Mouse (Mus musculus) ES-Bruce4 (cell line): ENCODE results near the gene Jak3. TPM values are rescaled to one million over a fixed set of nuclear protein-coding genes. Genes with fewer than 3 reads are reported as not detected.
"Not testable (repeated sequence)": the region's sequence is repeated elsewhere in the genome, so short reads cannot be mapped to it uniquely, and the experiment has no call there.

Experiments used
- H3K27ac ChIP-seq: 2 replicates; pipeline ENCODE4 v1.5.1; 2012; ENCODE audit warnings: low read length, inconsistent platforms; ENCODE audit not compliant: insufficient read depth
- H3K27me3 ChIP-seq: 2 replicates; pipeline ENCODE4 v1.6.1; 2012; ENCODE audit warnings: mild to moderate bottlenecking, low read length, inconsistent platforms; ENCODE audit not compliant: control insufficient read depth, poor library complexity, insufficient read depth, severe bottlenecking
- H3K36me3 ChIP-seq: 2 replicates; pipeline ENCODE4 v1.6.1; 2012; ENCODE audit warnings: inconsistent platforms, mild to moderate bottlenecking, low read length, moderate library complexity; ENCODE audit not compliant: control insufficient read depth, poor library complexity, insufficient read depth, severe bottlenecking
- H3K4me1 ChIP-seq: one replicate; pipeline ENCODE4 v1.8.1; 2011; ENCODE audit warnings: low read length; ENCODE audit not compliant: control insufficient read depth, insufficient read depth
- H3K4me3 ChIP-seq: 2 replicates; pipeline ENCODE4 v1.5.1; 2011; ENCODE audit warnings: low read depth, mild to moderate bottlenecking, low read length
- H3K9ac ChIP-seq: 2 replicates; pipeline ENCODE4 v1.6.1; 2012; ENCODE audit warnings: low read depth, mild to moderate bottlenecking, inconsistent platforms; ENCODE audit not compliant: poor library complexity, severe bottlenecking
- H3K9me3 ChIP-seq: replicated peaks from 2 replicates; pipeline ENCODE4 v1.6.1; 2012; ENCODE audit warnings: mild to moderate bottlenecking, low read length, inconsistent platforms; ENCODE audit not compliant: control insufficient read depth, poor library complexity, insufficient read depth, severe bottlenecking
- CTCF ChIP-seq: IDR thresholded peaks from one replicate; pipeline ENCODE4 v1.8.1; 2011; ENCODE audit warnings: low read depth, low read length
- EP300 ChIP-seq: IDR thresholded peaks from 2 replicates; pipeline ENCODE4 v1.6.1; 2011; ENCODE audit warnings: low read depth, low read length; ENCODE audit not compliant: insufficient read depth
- POLR2A ChIP-seq: IDR thresholded peaks from one replicate; pipeline ENCODE4 v1.8.1; 2011; ENCODE audit warnings: low read length; ENCODE audit not compliant: insufficient read depth
- polyA plus RNA-seq: library from polyadenylated mRNA; stranded (reverse); fragments of >200 nt; gene quantifications from 2 replicates; pipeline ENCODE4 v1.2.4, GENCODE M21; 2011; ENCODE audit warnings: low read depth; ENCODE audit not compliant: missing spikeins, insufficient read depth, insufficient read length

Gene Jak3
- polyA plus RNA-seq, 1 experiment = 9.7 TPM

GRCm38 (mm10) chr8:71728240-71728785, 52.2 kb downstream of the Jak3 start:
- H3K4me1 ChIP-seq = peaks cover 3% of the 10 kb centered on the region
- no peaks in the 10 kb centered on the region for H3K27me3 ChIP-seq
- H3K9me3 ChIP-seq = no peaks in the 10 kb centered on the region
- TF ChIP-seq POLR2A (no peak), CTCF (no peak), EP300 (no peak)
- H3K4me3 ChIP-seq = peak overlapping the region; percentile 29
- no peaks in the 10 kb centered on the region for H3K36me3 ChIP-seq
- no peak overlapping the region for H3K27ac ChIP-seq
- no peak overlapping the region for H3K9ac ChIP-seq

DNA sequence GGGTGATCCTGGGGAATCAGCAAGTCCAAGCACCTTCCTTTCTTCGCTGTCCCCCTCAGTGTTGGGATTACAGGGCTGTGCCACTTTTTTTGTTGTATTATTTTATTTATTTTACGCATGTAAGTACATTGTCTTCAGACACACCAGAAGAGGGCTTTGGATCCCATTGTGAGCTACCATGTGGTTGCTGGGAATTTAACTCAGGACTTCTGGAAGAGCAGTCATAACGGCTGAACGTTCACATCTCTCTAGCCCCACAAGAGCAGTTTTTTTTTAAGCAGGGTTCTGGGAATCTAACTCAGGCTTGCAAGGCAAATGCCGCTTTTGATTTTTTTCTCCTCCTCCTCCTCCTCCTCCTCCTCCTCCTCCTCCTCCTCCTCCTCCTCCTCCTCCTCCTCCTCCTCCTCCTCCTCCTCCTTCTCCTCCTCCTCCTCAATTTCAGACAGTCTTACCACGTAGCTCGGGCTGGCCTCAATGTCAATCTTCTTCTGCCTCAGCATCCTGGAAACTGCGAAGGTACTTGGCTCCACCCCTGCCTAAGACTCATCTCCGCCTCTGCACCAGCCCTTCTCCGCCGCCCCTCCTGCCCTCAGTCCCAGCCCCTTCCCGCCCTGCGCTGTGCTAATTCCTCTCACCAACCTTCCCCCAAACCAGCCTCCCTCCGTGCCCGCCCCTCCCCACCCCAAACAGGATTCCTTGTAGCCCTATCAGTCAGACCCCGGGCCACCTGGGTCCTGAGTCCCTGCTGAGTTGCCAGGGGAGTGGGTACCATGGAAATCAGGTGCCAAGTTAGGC, 52.9 kb downstream of the Jak3 start:
- TF ChIP-seq CTCF = no peak
- no peak for TF ChIP-seq POLR2A
- TF ChIP-seq EP300 = no peak
- H3K9ac ChIP-seq = no peak overlapping the region
- H3K27ac ChIP-seq = no peak overlapping the region
- H3K27me3 ChIP-seq = no peaks in the 10 kb centered on the region
- no peaks in the 10 kb centered on the region for H3K9me3 ChIP-seq
- H3K36me3 ChIP-seq = no peaks in the 10 kb centered on the region
- peaks cover 3% of the 10 kb centered on the region for H3K4me1 ChIP-seq
- peak overlapping the region; percentile 29; the same call in 1 of the 2 replicates for H3K4me3 ChIP-seq

DNA sequence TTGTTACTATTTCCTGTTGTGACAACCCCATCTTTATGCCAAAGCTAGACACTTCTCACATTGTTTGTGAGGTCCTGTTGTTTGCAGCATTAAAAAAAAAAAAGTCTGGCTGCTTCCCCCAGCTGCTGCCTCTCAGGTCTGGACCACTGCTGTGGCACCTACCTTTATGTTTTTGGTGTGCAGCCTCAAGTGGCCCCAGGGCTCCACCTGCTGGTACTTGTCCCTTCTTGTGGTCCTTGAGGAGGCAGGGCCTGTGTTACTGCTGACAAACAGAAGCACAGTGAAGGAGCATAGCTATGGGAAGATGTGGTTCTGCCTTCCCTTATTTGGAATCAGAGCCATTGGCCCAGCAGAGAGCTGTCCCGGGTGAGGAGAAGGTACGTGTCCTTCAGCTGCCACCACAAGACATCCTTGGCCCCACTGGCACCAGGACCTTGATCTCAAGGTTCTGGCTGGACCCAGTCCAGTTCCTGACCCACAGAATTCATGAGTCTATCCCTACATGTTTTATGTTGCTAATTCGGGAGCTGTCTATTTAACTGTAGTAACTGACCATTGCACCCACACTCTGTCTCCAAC, 55.6 kb downstream of the Jak3 start:
- Histone ChIP-seq H3K27ac (no peak overlapping the region), H3K4me3 (no peak overlapping the region), H3K36me3 (no peaks in the 10 kb centered on the region), H3K4me1 (no peaks in the 10 kb centered on the region), H3K9me3 (no peaks in the 10 kb centered on the region), H3K9ac (no peak overlapping the region), H3K27me3 (no peaks in the 10 kb centered on the region)
- peak; percentile 85 for TF ChIP-seq CTCF
- no peak for TF ChIP-seq POLR2A

GRCm38 (mm10) chr8:71738316-71738715, 62.2 kb downstream of the Jak3 start:
- not testable (repeated sequence) for H3K4me1 ChIP-seq, H3K9ac ChIP-seq, H3K27me3 ChIP-seq

More at GRCm38 (mm10) chr8:71738316-71738715, 62.2 kb downstream of the Jak3 start:
- H3K36me3 ChIP-seq, H3K9me3 ChIP-seq, H3K27ac ChIP-seq, H3K4me3 ChIP-seq: not testable (repeated sequence)

Other genes with a start within 250 kb of the Jak3 start
- gene Abhd8, start 212.6 kb upstream of the Jak3 start, polyA plus RNA-seq = 10.1 and 13.7 TPM in 2 replicates
- gene Mrpl34, start 211.3 kb upstream of the Jak3 start, polyA plus RNA-seq = 68.1 and 77.0 TPM in 2 replicates
- 37.5 and 38.2 TPM in 2 replicates for gene Dda1, start 207.1 kb upstream of the Jak3 start, polyA plus RNA-seq
- 7.0 and 7.1 TPM in 2 replicates for gene Ano8, start 190.3 kb upstream of the Jak3 start, polyA plus RNA-seq
- gene Gtpbp3, start 188.2 kb upstream of the Jak3 start, polyA plus RNA-seq = 14.8 and 16.3 TPM in 2 replicates
- 4.0 and 4.4 TPM in 2 replicates for gene Plvap, start 164.5 kb upstream of the Jak3 start, polyA plus RNA-seq
- 4.3 and 4.9 TPM in 2 replicates for gene Ccdc194, start 150.6 kb upstream of the Jak3 start, polyA plus RNA-seq
- gene Bst2, start 138.8 kb upstream of the Jak3 start, polyA plus RNA-seq = 207 and 235 TPM in 2 replicates
- gene Mvb12a, start 133.4 kb upstream of the Jak3 start, polyA plus RNA-seq = 72.6 and 74.1 TPM in 2 replicates
- gene Tmem221, start 117.4 kb upstream of the Jak3 start, polyA plus RNA-seq = 2.2 and 2.4 TPM in 2 replicates
- gene Nxnl1, start 109.7 kb upstream of the Jak3 start, polyA plus RNA-seq = not detected in 2 replicates
- 21.8 and 27.3 TPM in 2 replicates for gene Slc27a1, start 107.4 kb upstream of the Jak3 start, polyA plus RNA-seq
- gene Pgls, start 84.1 kb upstream of the Jak3 start, polyA plus RNA-seq = 57.2 and 65.6 TPM in 2 replicates
- 6.4 and 9.0 TPM in 2 replicates for gene Fam129c, start 78.6 kb upstream of the Jak3 start, polyA plus RNA-seq
- gene Colgalt1, start 65.3 kb upstream of the Jak3 start, polyA plus RNA-seq = 83.2 and 85.2 TPM in 2 replicates
- 3.8 and 6.3 TPM in 2 replicates for gene Unc13a, start 4.5 kb upstream of the Jak3 start, polyA plus RNA-seq
- gene Insl3, start 12.9 kb downstream of the Jak3 start, polyA plus RNA-seq = 1.3 and 3.7 TPM in 2 replicates
- 1.8 and 2.0 TPM in 2 replicates for gene B3gnt3, start 25.5 kb downstream of the Jak3 start, polyA plus RNA-seq
- 8.7 and 8.8 TPM in 2 replicates for gene Fcho1, start 49.4 kb downstream of the Jak3 start, polyA plus RNA-seq
- 2.5 and 2.7 TPM in 2 replicates for gene Zfp709, start 205.7 kb downstream of the Jak3 start, polyA plus RNA-seq
- 5.8 and 7.0 TPM in 2 replicates for gene Zfp882, start 232.3 kb downstream of the Jak3 start, polyA plus RNA-seq
- gene Zfp617, start 232.3 kb downstream of the Jak3 start, polyA plus RNA-seq = 20.4 and 21.9 TPM in 2 replicates